Mouse (Mus musculus) embryonic fibroblast, embryonic 13.5 days (primary cell): Measurements from ENCODE around the gene Shpk. TPM values are rescaled to one million over a fixed set of nuclear protein-coding genes. Genes with fewer than 3 reads are reported as not detected.

ENCODE experiments used
- H3K27ac ChIP-seq: 2 replicates; pipeline ENCODE4 v1.5.1; 2012; ENCODE audit warnings: low read length, control low read depth, inconsistent platforms; ENCODE audit not compliant: insufficient read depth
- H3K4me1 ChIP-seq: 2 replicates; pipeline ENCODE4 v1.6.1; 2011; ENCODE audit warnings: low read length; ENCODE audit not compliant: control insufficient read depth, insufficient read depth
- H3K4me3 ChIP-seq: 2 replicates; pipeline ENCODE4 v1.5.1; 2011; ENCODE audit warnings: mild to moderate bottlenecking, control low read depth, low read length; ENCODE audit not compliant: insufficient read depth
- CTCF ChIP-seq: IDR thresholded peaks from 2 replicates; pipeline ENCODE4 v1.5.1; 2011; ENCODE audit warnings: mild to moderate bottlenecking, control low read depth, low read length, moderate library complexity, borderline replicate concordance; ENCODE audit not compliant: insufficient read depth
- POLR2A ChIP-seq: IDR thresholded peaks from 2 replicates; pipeline ENCODE4 v1.6.1; 2011; ENCODE audit warnings: low read depth, mild to moderate bottlenecking, control low read depth, low read length, moderate library complexity
- polyA plus RNA-seq: library from polyadenylated mRNA; stranded (reverse); fragments of >200 nt; gene quantifications from 2 replicates; pipeline ENCODE4 v1.2.4, GENCODE M21; 2011; ENCODE audit warnings: low read depth; ENCODE audit not compliant: missing spikeins, insufficient read length

The Shpk gene
- polyA plus RNA-seq, 1 experiment = 2.2 TPM

DNA sequence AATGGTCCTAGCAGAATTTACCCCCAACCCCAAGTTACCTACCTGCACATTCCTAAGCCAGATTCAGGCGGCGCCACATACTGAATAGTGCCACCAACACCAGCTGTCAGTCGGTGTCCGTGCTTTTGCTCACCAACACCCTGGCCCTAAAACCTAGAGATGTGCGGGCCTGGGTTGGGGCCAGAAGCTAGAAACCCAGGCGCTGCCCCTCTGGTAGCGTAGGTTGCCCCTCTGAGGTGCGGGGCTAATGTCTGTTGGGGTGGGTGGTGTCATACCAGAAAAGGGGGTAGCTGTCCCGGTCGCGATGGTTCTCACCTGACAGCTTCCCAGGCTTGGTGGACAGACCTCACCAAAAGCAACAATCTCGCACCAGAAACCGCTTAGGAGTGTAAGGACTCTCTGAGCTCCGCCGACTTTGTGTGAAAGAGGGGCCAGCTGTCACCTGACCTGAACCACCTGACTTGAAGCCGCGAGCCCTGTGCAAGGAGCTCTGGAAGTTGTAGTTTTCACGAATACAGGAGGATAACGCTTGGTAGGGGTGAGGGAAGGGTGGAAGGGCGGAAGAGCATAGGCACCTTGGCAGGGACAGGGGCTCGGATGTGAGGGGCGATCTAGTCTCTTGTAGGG, 544 bp upstream of the Shpk start, which contains the start of gene Ctns:
Gene Ctns, minus strand, starts transcription at position 440 of the 627 bp plus-strand sequence.
- peak within 1 kb of the TSS; percentile 64 for H3K4me3 ChIP-seq
- H3K4me1 ChIP-seq = no peaks in the 10 kb centered on the region
- TF ChIP-seq CTCF (no peak), POLR2A (peak; percentile 79)
- no peak within 1 kb of the TSS for H3K27ac ChIP-seq

DNA sequence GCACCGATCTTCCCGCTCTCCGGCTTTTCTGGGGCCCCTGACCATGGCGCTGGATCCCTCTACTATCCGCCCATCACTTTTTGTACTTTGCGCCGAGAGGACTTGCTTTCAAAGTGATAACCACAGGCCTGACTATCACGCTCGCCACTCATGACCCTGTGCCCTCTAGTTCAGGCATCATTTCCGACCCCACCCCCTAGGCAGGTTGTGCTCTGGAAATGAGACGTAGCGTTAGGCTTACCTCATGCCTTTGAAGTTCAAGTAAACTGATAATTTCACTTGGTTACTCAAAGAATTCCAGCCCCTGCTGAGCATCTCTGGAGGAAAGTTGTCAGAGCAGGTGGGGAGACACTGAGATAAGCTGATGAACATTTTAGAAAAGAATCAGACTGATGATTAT, 619 bp downstream of the Shpk start:
- Histone ChIP-seq H3K4me1 (no peaks in the 10 kb centered on the region), H3K4me3 (peak overlapping the region; percentile 64), H3K27ac (no peak overlapping the region)
- TF ChIP-seq POLR2A = no peak

DNA sequence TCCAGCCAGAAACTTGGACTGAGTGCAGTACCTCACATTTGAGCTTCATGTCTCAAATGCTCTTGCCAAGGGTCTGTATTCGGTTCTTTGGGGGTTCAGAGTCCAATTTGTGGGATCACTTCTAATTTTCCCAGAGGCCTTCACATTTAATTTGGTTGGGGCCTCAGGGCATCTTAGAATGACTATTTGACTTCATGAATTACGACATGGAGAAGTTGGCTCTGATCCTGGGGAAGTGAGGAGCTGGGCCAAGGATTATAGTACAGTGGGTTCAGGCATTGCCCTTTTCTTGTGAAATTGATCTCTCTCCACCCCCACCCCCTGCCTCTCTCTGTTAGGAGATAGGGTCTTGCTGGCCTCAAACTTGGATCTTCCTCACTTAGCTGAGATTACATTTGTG, 1.8 kb downstream of the Shpk start:
- Histone ChIP-seq H3K4me1 (no peaks in the 10 kb centered on the region), H3K4me3 (no peak overlapping the region), H3K27ac (no peak overlapping the region)
- TF ChIP-seq CTCF (no peak), POLR2A (no peak)

DNA sequence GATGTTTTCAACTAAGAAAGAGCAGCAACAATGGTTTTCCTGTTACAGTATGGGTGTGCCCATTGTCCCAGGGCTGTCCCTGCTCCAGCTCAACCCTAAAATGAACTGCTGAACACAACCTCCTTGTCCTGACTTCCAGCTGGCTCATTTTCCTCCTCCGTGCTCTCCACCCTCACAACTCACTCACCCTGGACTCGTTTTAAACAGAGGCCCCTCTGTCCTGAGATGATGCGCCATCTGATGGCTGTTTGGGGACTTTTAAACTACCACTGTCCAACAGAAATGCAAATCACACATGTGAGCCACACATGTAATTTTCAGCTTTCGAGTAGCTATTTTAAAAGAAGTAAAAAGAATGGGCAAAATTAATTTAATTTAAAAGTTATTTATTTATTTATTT, 2.3 kb downstream of the Shpk start:
- Histone ChIP-seq H3K4me1 (no peaks in the 10 kb centered on the region), H3K27ac (no peak overlapping the region), H3K4me3 (no peak overlapping the region)
- no peak for TF ChIP-seq CTCF
- TF ChIP-seq POLR2A = no peak

DNA sequence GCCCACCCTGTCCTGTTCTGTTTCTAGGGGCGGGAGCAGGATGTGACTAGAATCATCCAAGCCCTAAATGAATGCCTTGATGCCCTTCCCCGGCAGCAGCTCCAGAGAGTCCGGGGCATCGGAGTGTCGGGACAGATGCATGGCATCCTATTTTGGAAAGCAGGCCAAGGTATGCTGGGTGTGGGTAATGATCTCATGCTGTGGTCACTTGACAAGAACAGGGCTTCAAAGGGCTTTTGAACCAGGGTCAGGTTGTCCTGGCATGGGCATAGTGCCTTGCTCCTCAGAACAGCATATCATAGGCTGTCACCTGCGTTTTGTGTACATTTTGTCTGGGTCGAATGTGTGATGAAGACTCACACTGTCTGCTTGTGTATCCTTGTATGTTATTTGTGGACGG, 4.6 kb downstream of the Shpk start:
- Histone ChIP-seq H3K4me1 (no peaks in the 10 kb centered on the region), H3K4me3 (no peak overlapping the region), H3K27ac (no peak overlapping the region)
- TF ChIP-seq CTCF = no peak
- TF ChIP-seq POLR2A = no peak

DNA sequence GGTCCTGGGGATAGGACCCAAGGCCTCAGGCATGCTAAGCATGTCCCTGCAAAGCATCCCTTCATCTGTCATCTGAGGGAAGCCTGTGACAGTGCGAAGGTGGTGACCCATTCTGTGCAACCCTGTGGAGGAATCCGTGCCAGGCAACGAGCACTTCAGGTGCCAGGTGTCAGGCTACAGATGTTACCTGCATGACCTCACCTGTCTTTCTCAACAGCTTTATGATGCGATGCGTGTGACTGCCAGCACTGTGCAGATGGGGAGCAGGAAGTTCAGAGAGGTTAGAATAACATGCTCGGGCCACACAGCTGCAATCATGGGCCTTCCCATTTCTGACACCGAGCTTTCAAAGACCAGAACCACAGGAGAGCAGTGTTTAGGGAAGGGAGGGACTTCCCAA, 5.9 kb downstream of the Shpk start:
- H3K4me3 ChIP-seq = no peak overlapping the region
- H3K4me1 ChIP-seq = no peaks in the 10 kb centered on the region
- no peak overlapping the region for H3K27ac ChIP-seq
- TF ChIP-seq POLR2A (no peak), CTCF (no peak)

DNA sequence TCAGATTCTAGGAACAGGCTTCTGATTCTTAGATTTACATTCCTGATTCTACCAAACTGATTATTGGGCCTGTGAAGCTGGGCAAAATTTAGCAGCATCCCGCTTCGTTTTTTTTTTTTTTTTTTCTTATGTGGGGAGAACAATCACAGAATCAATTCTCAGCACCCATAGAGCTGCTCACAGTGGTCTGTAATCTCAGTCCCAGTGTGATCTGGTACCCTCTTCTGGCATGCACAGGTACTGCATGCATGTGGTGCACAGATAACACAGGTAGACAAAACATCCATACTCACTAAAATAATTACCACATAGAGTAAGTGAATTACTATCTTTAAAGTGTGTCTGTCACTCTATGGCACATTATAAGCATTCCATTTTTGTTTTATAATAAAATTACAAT, 8.4 kb downstream of the Shpk start:
- TF ChIP-seq POLR2A (no peak), CTCF (no peak)
- no peaks in the 10 kb centered on the region for H3K4me1 ChIP-seq
- no peak overlapping the region for H3K27ac ChIP-seq
- H3K4me3 ChIP-seq = no peak overlapping the region

DNA sequence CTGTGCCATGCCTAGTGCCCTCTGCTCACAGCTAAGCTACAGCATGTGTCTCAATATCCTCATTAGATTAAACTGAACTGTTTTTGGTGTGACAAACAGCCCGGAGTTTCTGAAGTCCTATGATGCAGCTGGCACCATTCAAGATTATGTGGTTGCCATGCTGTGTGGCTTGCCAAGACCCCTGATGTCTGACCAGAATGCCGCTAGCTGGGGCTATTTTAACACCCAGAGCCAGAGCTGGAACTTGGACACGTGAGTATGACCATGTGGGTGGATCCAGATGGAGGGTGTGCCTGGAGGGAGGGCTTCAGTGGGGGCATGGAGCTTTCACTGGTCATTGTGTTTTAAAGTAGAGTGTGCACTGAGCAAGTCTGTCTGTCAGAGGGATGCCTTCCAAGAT, 14.7 kb downstream of the Shpk start:
- Histone ChIP-seq H3K4me3 (no peak overlapping the region), H3K27ac (no peak overlapping the region), H3K4me1 (no peaks in the 10 kb centered on the region)
- no peak for TF ChIP-seq CTCF
- no peak for TF ChIP-seq POLR2A

DNA sequence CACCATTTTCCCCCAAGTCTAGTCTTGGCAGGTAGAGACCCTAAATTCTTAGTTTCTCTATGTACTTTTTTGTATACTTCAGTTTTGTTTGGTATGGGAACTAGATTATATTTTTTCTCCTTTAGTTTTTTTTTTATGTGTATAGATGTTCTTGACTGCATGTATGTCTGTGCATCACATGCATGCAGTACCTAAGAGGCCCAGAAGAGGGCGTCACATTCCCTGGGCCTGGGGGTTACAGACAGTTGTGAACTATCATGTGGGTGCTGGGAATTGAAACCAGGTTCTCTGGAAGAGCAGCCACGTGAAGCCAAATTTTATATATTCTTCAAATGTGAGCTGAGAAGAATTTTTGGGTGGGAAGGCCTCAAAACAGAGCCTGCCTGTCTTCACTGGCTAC, 20.4 kb downstream of the Shpk start:
- Histone ChIP-seq H3K4me1 (peaks cover 7% of the 10 kb centered on the region), H3K27ac (no peak overlapping the region), H3K4me3 (no peak overlapping the region)
- no peak for TF ChIP-seq POLR2A
- no peak for TF ChIP-seq CTCF

DNA sequence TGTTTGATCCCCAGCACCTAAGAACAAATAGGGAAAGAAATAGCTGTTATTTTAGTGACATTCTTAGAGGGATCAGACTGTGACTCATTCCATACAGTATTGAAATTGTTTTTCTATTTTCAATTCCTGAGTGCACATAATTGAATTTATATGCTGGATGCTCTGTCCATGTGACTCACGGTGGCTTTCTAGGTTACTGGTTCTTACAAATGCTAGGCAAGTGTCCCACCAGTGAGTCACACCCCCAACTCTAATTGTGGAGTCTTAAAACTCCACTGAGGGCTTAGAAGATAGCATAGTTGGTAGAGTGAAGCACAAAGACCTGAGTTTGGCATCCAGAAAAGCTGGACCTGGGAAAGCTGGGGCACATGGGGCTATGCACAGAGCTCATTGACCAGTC, 21.4 kb downstream of the Shpk start:
- Histone ChIP-seq H3K4me3 (no peak overlapping the region), H3K27ac (peak overlapping the region; percentile 87), H3K4me1 (peaks cover 7% of the 10 kb centered on the region)
- TF ChIP-seq CTCF (no peak), POLR2A (no peak)

DNA sequence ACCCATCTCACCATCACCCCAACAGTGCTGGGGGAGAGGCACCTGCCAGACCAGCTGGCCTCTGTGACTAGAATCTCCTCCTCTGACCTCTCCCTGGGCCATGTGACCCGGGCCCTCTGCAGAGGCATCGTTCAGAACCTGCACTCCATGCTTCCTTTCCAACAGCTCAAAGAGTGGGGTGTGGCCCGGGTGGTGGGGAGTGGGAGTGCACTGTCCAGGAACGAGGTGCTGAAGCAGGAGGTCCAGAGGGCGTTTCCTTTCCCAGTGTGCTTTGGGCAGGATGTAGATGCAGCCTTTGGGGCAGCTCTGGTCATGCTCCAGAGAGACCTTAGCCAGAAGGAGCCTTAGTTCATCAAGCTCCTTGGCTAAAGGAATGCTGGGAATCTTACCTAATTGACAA, 23.6 kb downstream of the Shpk start:
- peaks cover 7% of the 10 kb centered on the region for H3K4me1 ChIP-seq
- no peak overlapping the region for H3K27ac ChIP-seq
- TF ChIP-seq CTCF (no peak), POLR2A (no peak)
- no peak overlapping the region for H3K4me3 ChIP-seq
